Mouse (Mus musculus) A20 (cell line): Measurements from ENCODE around the gene 9230104L09Rik.

Experiments used
- DNase-seq: peaks from one replicate; pipeline ENCODE4 v3.0.0-alpha.2; 2011; ENCODE audit warnings: low read depth, low spot score

The 9230104L09Rik gene

GRCm38 (mm10) chr2:148856630-148857400, 8.0 kb downstream of the 9230104L09Rik start:
- DNase-seq: no peak

GRCm38 (mm10) chr2:148851116-148851906, 13.5 kb downstream of the 9230104L09Rik start:
- DNase-seq: peak; percentile 83

DNA sequence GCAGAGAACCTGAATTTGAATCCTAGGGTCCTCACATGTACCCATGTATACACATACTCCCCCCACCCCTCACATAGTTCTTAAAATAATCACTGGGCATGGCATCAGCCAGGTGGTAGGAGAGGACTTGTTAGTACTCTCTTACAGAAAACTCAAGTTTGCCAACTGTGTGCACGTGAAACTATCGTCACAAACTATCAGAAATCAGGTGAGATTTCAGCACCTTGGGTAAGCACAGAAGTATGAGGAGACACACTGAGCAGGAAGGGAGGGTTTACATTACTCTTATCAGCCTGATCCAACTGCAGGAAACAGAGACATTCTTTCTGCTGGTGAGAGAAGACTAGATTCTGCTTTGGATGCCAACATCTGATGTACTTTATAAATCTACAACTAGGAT, 25.6 kb downstream of the 9230104L09Rik start:
- DNase-seq: no peak

- DNase-seq: no peak
Measured at GRCm38 (mm10) chr2:148838075-148838777, 26.6 kb downstream of the 9230104L09Rik start.

DNA sequence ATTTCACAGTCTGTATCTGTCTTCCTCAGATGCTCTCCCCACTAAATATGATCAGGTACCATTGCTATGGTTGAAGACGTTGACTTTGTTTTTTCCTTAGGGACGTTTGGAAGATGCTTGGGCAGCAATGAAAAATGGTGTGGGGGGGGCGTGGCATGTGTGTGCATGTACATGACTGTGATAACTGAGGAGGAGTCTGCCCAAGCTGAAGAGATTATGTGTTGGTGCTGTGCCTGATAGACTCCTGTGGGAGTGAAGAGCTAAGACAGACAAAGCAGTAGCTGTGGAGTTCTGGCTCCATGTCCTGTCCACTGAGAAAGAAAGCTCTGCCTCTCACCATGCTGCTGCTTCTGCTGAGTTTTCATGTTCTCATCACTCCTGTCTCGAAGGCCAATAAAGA, 29.9 kb downstream of the 9230104L09Rik start, which contains the start of gene Cst9:
Cst9 (plus strand) TSS at position 236 of the 400 bp plus-strand sequence.
- no peak for DNase-seq

DNA sequence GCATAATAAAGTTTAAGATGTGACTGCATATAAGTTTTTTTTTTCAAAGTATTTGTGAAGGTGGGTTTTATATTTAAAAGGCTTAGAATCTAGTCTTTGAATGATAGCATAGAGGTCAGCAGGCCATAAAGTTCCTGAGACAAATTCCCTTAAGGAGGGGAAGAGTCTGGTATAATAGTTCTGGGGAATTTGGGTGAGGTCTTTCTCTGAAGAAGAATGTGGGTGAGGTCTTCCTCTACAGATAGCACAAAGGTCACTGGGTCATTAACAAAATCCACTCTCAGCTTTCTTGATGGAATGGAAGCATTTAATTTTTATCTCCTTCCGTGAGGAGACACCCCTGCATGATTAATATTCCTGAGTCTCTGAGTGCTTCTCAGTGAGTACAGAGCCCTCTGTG, 38.9 kb downstream of the 9230104L09Rik start:
- no peak for DNase-seq

- DNase-seq: no peak
Measured at GRCm38 (mm10) chr2:148819909-148820308, 44.9 kb downstream of the 9230104L09Rik start, which contains the start of gene Cst13. Gene Cst13, plus strand, starts transcription at chr2:148820081.

DNA sequence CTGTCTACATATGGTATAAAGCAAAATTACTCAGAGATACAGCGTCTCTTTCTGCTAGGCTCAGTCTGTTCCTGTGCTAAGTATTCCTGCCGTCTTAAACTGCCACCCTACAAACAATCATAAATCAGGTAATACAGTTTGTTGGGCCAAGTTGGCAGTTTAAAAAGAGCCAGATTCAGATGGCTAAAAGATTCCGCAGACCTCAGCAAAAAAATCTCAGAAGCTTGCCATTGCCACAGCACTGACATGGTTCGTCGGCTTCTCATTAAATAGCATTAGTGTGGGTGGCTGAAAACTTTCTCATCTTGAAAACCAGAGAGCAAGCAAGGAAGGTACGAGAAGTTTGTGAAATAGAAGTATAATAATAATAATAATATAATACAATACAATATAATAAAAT, 58.1 kb downstream of the 9230104L09Rik start:
- DNase-seq: no peak

DNA sequence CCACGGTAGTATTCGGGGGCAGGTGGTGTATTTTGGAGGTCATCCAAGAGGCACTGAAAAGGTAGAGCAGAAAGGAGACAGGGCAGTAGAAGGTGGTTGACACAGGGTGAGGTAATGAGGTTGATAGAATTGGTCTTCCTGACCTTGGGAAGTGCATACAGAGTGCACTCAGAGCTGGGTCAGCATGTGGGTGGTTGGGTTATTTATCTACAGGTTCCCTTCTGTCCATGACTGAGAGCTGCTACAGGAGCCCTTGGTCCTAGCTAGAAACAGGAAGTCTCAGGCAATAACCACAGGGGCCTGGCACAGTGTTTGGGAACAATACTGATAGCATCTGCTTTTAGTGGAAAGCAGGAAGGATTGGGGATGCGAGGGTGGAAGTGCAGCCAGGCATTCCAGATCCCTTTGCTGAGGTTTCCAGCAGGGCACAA, 63.3 kb downstream of the 9230104L09Rik start:
- DNase-seq: no peak

- no peak for DNase-seq
Measured at GRCm38 (mm10) chr2:148798485-148798884, 66.4 kb downstream of the 9230104L09Rik start, which contains the start of gene Cst8. Gene Cst8, plus strand, starts transcription at chr2:148798785.
